8 mouse cellular contexts compared by ENCODE assay signal in genomic region chrX:12761626-12762333, GRCm38 (mm10). TPM values are rescaled to one million over a fixed set of nuclear protein-coding genes. Genes with fewer than 3 reads are reported as not detected.
DNase-seq lines count a peak whose midpoint lies in the region; ATAC-seq and TF ChIP-seq lines count a peak whose summit lies in the region.

Gene Med14 (minus strand): TSS chrX:12762073.

- peak; percentile 76 to 95; a peak in 3 of 4 replicates for TF ChIP-seq POLR2A in MEL (IDR thresholded peaks at IDR 0.05; ENCODE audit: control insufficient read depth in 1 of 2, insufficient read depth in 1 of 2, low read depth in 1 of 2, low read length in 2 of 2, poor library complexity in 1 of 2)
- TF ChIP-seq POLR2A in lung, adult 2 months (IDR thresholded peaks at IDR 0.05; ENCODE audit: borderline replicate concordance, extremely low read depth, low read depth, low read length), result peak; percentile 88

- peak within 1 kb of the TSS; percentile 97 for H3K9ac ChIP-seq in MEL (ENCODE audit: control insufficient read depth, low read depth, low read length, poor library complexity, severe bottlenecking)
- peak within 1 kb of the TSS; percentile 78 for H3K9ac ChIP-seq in forebrain, embryonic 16.5 days (replicated peaks; ENCODE audit: low read depth, low read length)
- peak within 1 kb of the TSS; percentile 68 for H3K9ac ChIP-seq in neural tube, embryonic 15.5 days (replicated peaks)

- H3K27me3 ChIP-seq in MEL (ENCODE audit: control insufficient read depth in 1 of 2, insufficient read depth in 2 of 2, low read length in 2 of 2), result no peaks in the 10 kb centered on the region
- H3K27me3 ChIP-seq in forebrain, embryonic 16.5 days (replicated peaks; ENCODE audit: control insufficient read depth, insufficient read depth, low read length), result no peaks in the 10 kb centered on the region
- H3K27me3 ChIP-seq in neural tube, embryonic 15.5 days (replicated peaks), result 0 out of 2 replicates have a peak, but pooled peaks cover 2% of the 10 kb centered on the region

- H3K27ac ChIP-seq in MEL (ENCODE audit: control insufficient read depth, low read depth, low read length), result peak within 1 kb of the TSS; percentile 98
- peak within 1 kb of the TSS; percentile 92 for H3K27ac ChIP-seq in forebrain, embryonic 16.5 days (ENCODE audit: low read length)
- H3K27ac ChIP-seq in layer of hippocampus, adult 2 months, result peak within 1 kb of the TSS; percentile 96
- H3K27ac ChIP-seq in neural tube, embryonic 15.5 days (replicated peaks), result peak within 1 kb of the TSS; percentile 94

- peak within 1 kb of the TSS; percentile 58 for H3K4me2 ChIP-seq in forebrain, embryonic 16.5 days (ENCODE audit: low read length)
- peak within 1 kb of the TSS; percentile 56 for H3K4me2 ChIP-seq in neural tube, embryonic 15.5 days

- H3K4me1 ChIP-seq in MEL (ENCODE audit: control insufficient read depth in 1 of 2, insufficient read depth in 2 of 2, low read length in 2 of 2), result peaks cover 3 to 14% of the 10 kb centered on the region in 2 experiments
- peaks cover 13% of the 10 kb centered on the region; the same call in 1 of the 2 replicates for H3K4me1 ChIP-seq in forebrain, embryonic 16.5 days (replicated peaks; ENCODE audit: control insufficient read depth, insufficient read depth, low read length)
- H3K4me1 ChIP-seq in lung, adult 2 months (ENCODE audit: control insufficient read depth, insufficient read depth, low read length), result no peaks in the 10 kb centered on the region; the same call in 1 of the 2 replicates
- peaks cover 14% of the 10 kb centered on the region; the same call in 1 of the 2 replicates for H3K4me1 ChIP-seq in neural tube, embryonic 15.5 days

- H3K36me3 ChIP-seq in MEL (ENCODE audit: control insufficient read depth in 1 of 2, insufficient read depth in 2 of 2, low read length in 2 of 2), result peaks cover 0 to 34% of the 10 kb centered on the region in 2 experiments; a peak in 2 of 4 replicates
- no peaks in the 10 kb centered on the region for H3K36me3 ChIP-seq in forebrain, embryonic 16.5 days (ENCODE audit: control insufficient read depth, insufficient read depth)
- H3K36me3 ChIP-seq in neural tube, embryonic 15.5 days, result no peaks in the 10 kb centered on the region

- peak within 1 kb of the TSS; percentile 83 to 89 for H3K4me3 ChIP-seq in MEL (ENCODE audit: control insufficient read depth in 1 of 2, insufficient read depth in 1 of 2, low read depth in 2 of 2, low read length in 2 of 2)
- H3K4me3 ChIP-seq in forebrain, embryonic 16.5 days (replicated peaks; ENCODE audit: low read length), result peak within 1 kb of the TSS; percentile 62
- peak within 1 kb of the TSS; percentile 67 for H3K4me3 ChIP-seq in layer of hippocampus, adult 2 months
- H3K4me3 ChIP-seq in lung, adult 2 months (replicated peaks; ENCODE audit: extremely low read depth, low read depth, low read length), result peak within 1 kb of the TSS; percentile 86
- H3K4me3 ChIP-seq in neural tube, embryonic 15.5 days (replicated peaks), result peak within 1 kb of the TSS; percentile 58

- TF ChIP-seq CTCF in MEL (IDR thresholded peaks at IDR 0.05 in 2 of 3, conservative IDR thresholded peaks at IDR 0.05 in 1 of 3; ENCODE audit: control insufficient read depth in 1 of 3, insufficient read depth in 1 of 3, low read depth in 2 of 3, low read length in 3 of 3, poor library complexity in 1 of 3, severe bottlenecking in 1 of 3), result no peak
- peak; percentile 59 for TF ChIP-seq CTCF in layer of hippocampus, adult 2 months (conservative IDR thresholded peaks at IDR 0.05)
- no peak for TF ChIP-seq CTCF in lung, adult 2 months (IDR thresholded peaks at IDR 0.05; ENCODE audit: insufficient read depth, low read length)

- TF ChIP-seq RAD21 in MEL (IDR thresholded peaks at IDR 0.05; ENCODE audit: low read depth, low read length), result no peak

- intact Hi-C loops in heart, postnatal 25 days (cut with DNase I), result loop anchor here (5.0 kb wide), 2 partner anchors 76 to 84 kb away; no protein-coding TSS in a partner anchor

- peak; percentile 95 for ATAC-seq in forebrain, embryonic 16.5 days
- peak; percentile 95 for ATAC-seq in neural tube, embryonic 15.5 days (ENCODE audit: low FRiP score)

- peaks cover 53% of the 10 kb centered on the region for H3K79me2 ChIP-seq in MEL (ENCODE audit: control insufficient read depth, insufficient read depth, low read length, poor library complexity)

- 9% methylated on average over 62 of the region's 79 CpGs for WGBS in forebrain, embryonic 16.5 days
- WGBS in lung, adult 2 months, result 17% methylated on average over 79 of the region's 79 CpGs
- 11% methylated on average over 70 of the region's 79 CpGs for WGBS in neural tube, embryonic 15.5 days

- DNase-seq in MEL (ENCODE audit: low read depth, low spot score), result peak; percentile 97
- peak; percentile 85 to 89 for DNase-seq in cerebellum, adult 18-20 months
- DNase-seq in heart, postnatal 25 days (ENCODE audit: low spot score), result peak; percentile 84
- DNase-seq in layer of hippocampus, adult 2 months (ENCODE audit: low spot score in 2 of 2), result peak; percentile 83 to 85
- peak; percentile 78 for DNase-seq in lung, adult 2 months
- peak; percentile 89 for DNase-seq in testis, postnatal 10 days (ENCODE audit: low spot score)

- TF ChIP-seq EP300 in MEL (IDR thresholded peaks at IDR 0.05; ENCODE audit: low read depth in 1 of 2, low read length in 2 of 2), result peak in 1 of 2 experiments; percentile 64; a peak in 2 of 4 replicates

- no peaks in the 10 kb centered on the region for H3K9me3 ChIP-seq in MEL (replicated peaks; ENCODE audit: insufficient read depth, low read length)
- no peaks in the 10 kb centered on the region for H3K9me3 ChIP-seq in forebrain, embryonic 16.5 days (ENCODE audit: control insufficient read depth, low read length)
- H3K9me3 ChIP-seq in neural tube, embryonic 15.5 days (replicated peaks), result no peaks in the 10 kb centered on the region

TF ChIP-seq in MEL, 35 proteins besides CTCF, POLR2A, EP300 and RAD21:
- TF ChIP-seq MYC (IDR thresholded peaks at IDR 0.05; ENCODE audit: low read depth, low read length) (no peak), ZKSCAN1 (IDR thresholded peaks at IDR 0.05; ENCODE audit: low read depth, low read length) (no peak), MEF2A (IDR thresholded peaks at IDR 0.05; ENCODE audit: extremely low read depth, insufficient replicate concordance, low read depth, low read length, poor library complexity, severe bottlenecking) (0 out of 2 replicates have a peak, but pooled peaks have one; percentile 11), MAX (IDR thresholded peaks at IDR 0.05; ENCODE audit: low read length) (0 out of 2 replicates have a peak, but pooled peaks have one; percentile 3), GABPA (IDR thresholded peaks at IDR 0.05; ENCODE audit: low read depth, low read length) (no peak), ETS1 (IDR thresholded peaks at IDR 0.05; ENCODE audit: low read depth, low read length) (no peak; the same call in none of the 2 replicates), CHD1 (IDR thresholded peaks at IDR 0.05; ENCODE audit: low read depth, low read length) (peak; percentile 93; the same call in 1 of the 2 replicates), ZC3H11A (IDR thresholded peaks at IDR 0.05; ENCODE audit: low read depth, low read length) (no peak), SMC3 (IDR thresholded peaks at IDR 0.05; ENCODE audit: low read depth, low read length) (no peak), SIN3A (IDR thresholded peaks at IDR 0.05; ENCODE audit: low read length) (peak; percentile 81), TBP (IDR thresholded peaks at IDR 0.05; ENCODE audit: low read depth, low read length) (peak; percentile 53), ZMIZ1 (IDR thresholded peaks at IDR 0.05; ENCODE audit: low read depth, low read length) (peak; percentile 90), MYB (IDR thresholded peaks at IDR 0.05; ENCODE audit: low read depth, low read length) (no peak), MXI1 (IDR thresholded peaks at IDR 0.05; ENCODE audit: low read depth, low read length) (peak; percentile 64; the same call in 1 of the 2 replicates), MAZ (IDR thresholded peaks at IDR 0.05; ENCODE audit: low read depth, low read length) (peak; percentile 90), RCOR1 (IDR thresholded peaks at IDR 0.05; ENCODE audit: low read depth, low read length) (no peak), HCFC1 (IDR thresholded peaks at IDR 0.05; ENCODE audit: low read depth, low read length) (peak; percentile 79), E2F4 (IDR thresholded peaks at IDR 0.05; ENCODE audit: borderline replicate concordance, low read depth, low read length) (peak; percentile 95; the same call in 1 of the 2 replicates), UBTF (IDR thresholded peaks at IDR 0.05; ENCODE audit: borderline replicate concordance, insufficient read depth, low read depth, low read length) (peak; percentile 51; the same call in 1 of the 2 replicates), USF1 (IDR thresholded peaks at IDR 0.05; ENCODE audit: low read depth, low read length) (no peak), ZNF384 (IDR thresholded peaks at IDR 0.05; ENCODE audit: low read depth, low read length) (no peak), NRF1 (IDR thresholded peaks at IDR 0.05; ENCODE audit: insufficient read depth, low read depth, low read length, poor library complexity, severe bottlenecking) (peak; percentile 37; the same call in 1 of the 2 replicates), NELFE (IDR thresholded peaks at IDR 0.05; ENCODE audit: low read depth, low read length) (peak; percentile 73), POLR2AphosphoS2 (IDR thresholded peaks at IDR 0.05; ENCODE audit: low read length) (peak; percentile 74), ELF1 (IDR thresholded peaks at IDR 0.05; ENCODE audit: low read depth, low read length) (peak; percentile 83)
TF ChIP-seq in MEL: peak in this region for 15.

RNA-seq across cellular contexts. Expression of gene Med14, which starts in this region (rescaled TPM):
- total RNA-seq in MEL (2012; rRNA removed), result 34.6 and 42.1 TPM in 2 replicates
- 10 to 100 TPM; 53.3 to 77.9 TPM for polyA plus RNA-seq in MEL (2012; ENCODE audit: insufficient read depth in 1 of 2, insufficient read length in 2 of 2, low read depth in 1 of 2, low replicate concordance in 2 of 2, missing spikeins in 1 of 2)
- 14.1 and 15.5 TPM in 2 replicates for polyA plus RNA-seq in forebrain, embryonic 16.5 days (2015; fragmentation: Nextera tagmentation; extraction: Ambion mirVana)
- total RNA-seq in heart, postnatal 25 days (2021), result 10 to 100 TPM; 25.9 to 29.0 TPM
- 10 to 100 TPM; 72.1 to 78.1 TPM for total RNA-seq in layer of hippocampus, adult 2 months (2021)
- 10.4 and 12.4 TPM in 2 replicates for polyA plus RNA-seq in lung, adult 2 months (2012; rRNA removed)
- 11.9 and 13.2 TPM in 2 replicates for polyA plus RNA-seq in neural tube, embryonic 15.5 days (2015; fragmentation: Nextera tagmentation; extraction: Ambion mirVana)

Comparison
In these comparisons a context has a peak if more than half of its experiments do, and no peak if none do; other contexts are left out.
1. Peak in every context shown above with its lines: DNase-seq, ATAC-seq, H3K4me3 ChIP-seq and H3K27ac ChIP-seq.